Mouse (Mus musculus) gastrocnemius, postnatal 10 days (tissue): ENCODE measurements at regions not wholly inside any gene's neighbourhood (a gene's known extent, or its start where the extent isn't known, plus 50 kb on each side); places are given as distances from the start of the nearest gene placed in this dataset.

Experiments
- DNase-seq: peaks from one replicate; pipeline ENCODE4 v3.0.0; 2021; ENCODE audit warnings: mixed read lengths

DNA sequence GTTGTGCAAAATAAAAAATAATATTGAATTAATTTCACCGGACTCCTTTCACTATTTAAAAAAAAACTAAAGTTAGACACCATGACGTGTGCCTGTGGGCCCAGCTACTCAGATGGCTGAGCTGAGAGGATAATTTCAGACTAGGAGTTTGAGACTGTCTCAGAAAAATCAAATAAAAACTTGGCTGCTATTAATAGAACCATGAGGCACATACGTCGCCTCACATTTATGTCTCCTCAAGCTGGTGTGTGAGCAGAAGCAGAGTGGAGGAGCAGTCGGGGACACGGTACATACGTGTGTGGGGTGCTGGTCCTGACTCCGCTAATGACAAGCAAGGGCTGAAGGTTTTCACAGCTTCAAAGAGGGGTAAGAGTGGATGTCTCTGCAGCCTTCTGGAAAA lies 52.8 kb upstream of the Dmrtb1 start:
- no peak for DNase-seq

DNA sequence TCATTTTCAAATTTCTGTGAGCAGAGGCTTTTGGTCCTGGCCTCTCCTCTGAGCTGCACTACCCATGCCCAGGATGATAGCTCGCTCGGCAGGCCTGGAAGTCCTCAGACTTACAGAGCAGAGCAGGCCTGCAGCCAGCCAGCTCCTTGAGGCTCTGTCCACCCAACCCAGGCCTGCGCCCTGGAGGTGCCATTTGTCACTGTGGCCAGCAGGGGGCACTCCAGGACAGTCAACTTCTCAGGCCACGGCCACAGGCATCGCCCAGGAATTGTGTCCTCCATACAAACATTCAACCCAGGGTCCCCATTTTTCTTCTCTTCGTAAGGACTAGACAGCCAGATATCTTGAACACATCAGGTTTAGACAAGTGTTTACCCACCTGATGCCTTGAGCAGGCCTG lies 53.9 kb upstream of the Dmrtb1 start:
- DNase-seq: peak; percentile 90

GRCm38 (mm10) chr4:107738776-107739175 lies 54.7 kb upstream of the Dmrtb1 start:
- DNase-seq: no peak

DNA sequence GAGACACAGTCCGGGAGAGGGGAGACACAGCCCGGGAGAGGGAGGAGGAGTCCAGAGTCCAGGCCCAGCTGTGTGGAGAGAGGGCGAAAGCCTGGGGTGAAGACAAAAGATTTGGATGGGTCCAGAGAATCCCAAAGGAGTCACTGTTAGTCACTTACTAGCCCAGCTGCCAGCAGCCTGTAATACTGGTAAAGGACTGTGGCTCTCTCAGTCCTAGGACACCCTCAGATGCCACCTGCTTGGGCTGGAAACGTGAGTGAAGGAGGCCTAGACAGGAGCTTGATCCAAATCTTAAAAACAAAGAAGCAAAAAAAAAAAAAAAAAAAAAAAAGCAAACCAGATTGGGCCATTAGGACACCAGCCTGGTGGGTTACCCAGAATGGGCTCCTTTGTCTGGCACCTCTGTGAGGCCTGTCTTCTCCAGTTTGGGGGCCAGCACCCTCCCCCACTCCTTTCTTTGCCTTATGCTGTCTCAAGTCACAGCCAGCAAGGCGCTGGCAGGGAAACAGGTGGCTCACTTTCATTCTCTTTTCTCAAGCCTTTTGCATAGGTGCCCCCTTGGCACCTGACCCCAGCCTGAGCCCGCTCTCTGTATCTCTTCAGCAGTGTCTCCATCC lies 55.9 kb upstream of the Dmrtb1 start:
- no peak for DNase-seq

DNA sequence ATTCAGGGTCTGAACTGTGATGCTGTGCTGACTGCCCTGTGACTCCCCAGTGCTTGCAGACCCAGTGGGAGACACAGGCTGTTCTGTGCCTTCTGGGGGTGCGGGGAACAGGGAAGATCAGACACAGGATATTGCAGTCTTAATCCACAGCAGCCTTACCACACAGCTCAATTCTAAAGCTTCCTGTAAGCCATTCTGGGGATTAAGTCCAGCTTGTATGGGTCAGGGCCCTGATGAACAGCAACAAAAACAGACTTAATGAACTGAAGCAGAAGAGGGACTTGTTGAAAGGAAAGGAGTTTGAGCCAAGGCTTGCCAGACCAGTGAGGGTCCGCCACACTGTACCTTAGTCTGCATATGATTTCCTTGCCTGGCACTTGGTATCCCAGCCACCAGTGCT lies 58.4 kb upstream of the Lrp8 start:
- DNase-seq: no peak

DNA sequence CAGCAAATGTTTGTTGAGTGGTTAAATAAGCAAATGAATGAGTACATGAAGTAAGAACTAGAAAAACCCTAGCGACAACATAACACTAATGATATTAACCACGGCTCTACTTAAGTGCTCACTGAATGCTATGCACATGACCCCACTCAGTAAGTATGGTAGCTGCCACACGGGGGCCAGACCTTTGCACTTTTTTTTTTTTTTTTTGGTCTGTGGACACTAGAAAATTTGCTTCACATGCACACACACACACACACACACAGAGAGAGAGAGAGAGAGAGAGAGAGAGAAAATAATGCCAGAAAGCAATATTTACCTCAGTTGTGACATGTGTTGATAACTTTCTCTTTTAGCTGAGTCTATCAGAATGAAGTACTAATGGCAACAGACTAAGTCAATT lies 55.7 kb upstream of the Lrp8 start:
- DNase-seq: no peak

GRCm38 (mm10) chr4:107746923-107747431 lies 55.1 kb upstream of the Lrp8 start:
- DNase-seq: no peak

DNA sequence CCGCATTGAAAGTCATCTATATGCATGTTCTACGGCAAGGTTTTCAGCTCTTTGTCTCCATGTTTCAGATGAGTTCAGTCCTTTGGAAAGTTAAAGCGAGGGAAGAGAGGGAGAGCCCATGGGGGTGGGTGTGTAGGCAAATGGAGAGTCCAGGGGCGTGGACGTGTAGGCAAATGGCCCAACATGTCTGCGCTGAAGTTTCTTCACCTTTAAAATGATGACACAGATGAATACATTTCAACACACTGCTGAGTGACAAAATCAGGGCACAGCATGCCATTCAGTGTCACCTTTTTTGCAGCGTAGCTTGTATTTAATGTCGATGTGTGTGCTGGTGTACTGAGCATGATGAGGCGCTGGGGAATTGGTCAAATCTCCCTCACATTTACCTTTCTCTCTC lies 54.6 kb upstream of the Lrp8 start:
- no peak for DNase-seq

DNA sequence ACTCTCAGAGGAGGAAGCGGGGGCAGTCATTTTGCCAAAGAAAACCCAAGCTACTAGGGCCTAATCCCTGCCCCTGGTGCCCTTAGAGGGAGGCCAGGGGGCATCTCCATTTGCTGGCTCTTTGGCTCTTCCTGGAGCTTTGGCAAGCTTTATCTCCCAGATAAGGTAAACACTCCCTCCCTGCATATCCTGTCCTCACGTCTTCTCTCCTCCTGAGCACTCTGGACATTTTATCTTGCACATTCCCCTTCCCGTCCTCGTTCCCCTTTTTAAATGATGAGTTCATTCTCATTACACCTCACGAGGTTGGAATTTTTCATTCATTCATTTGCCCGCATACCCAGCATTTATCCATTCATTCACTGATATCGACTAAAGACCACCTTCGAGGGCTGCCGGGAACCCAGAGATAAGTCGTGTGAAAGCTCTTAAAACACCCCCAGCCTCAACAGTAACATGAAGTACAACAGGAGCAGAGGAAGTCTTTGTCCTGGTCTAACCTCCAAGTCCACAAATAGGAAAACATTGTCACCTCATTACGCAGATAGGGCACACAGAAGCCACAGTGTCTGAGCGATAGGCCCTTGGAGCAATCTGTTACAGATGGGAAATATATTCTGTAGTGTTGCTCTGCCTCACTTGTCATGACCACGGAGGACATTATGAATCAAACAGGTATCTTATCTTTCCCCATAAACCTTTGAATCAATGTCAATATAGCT lies 54.0 kb upstream of the Lrp8 start:
- DNase-seq: no peak

DNA sequence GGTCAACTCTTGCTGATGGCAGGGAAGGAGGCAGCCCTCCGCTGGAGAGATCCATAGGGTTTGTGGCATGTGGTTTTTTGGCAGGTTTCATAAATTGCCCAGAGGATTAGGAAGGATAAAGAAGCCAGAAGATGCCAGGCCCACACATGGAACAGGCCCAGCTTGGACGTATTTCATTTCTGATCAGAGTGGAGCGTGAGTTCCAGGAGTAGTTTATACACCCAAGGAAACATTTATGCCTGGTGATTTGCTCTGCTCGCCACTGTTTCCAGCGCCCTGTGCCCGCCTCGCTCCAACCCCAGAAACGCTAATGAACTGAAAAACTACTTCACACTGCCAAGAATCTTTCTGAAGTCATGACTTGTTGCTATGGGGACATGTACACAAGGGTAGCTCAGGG lies 53.0 kb upstream of the Lrp8 start:
- no peak for DNase-seq

DNA sequence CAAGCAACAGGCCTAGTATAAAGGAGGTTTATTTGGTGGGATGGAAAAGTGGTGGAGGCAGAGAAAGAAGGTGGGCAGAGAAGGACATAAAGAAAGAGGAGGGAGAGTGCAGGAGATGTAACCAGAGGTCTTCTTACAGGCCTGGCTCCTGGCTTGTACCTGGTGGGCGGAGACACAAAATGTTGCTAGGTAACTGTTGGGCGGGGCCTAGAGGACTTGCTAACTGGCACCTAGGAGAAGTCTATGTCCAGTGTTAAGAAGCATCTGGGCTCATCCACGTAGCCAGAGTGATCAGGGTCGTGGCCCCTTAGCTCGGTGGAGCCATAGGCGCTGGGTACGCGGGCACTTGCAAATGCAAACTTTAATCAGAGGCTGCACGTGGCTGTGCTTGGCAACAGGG lies 52.0 kb upstream of the Lrp8 start:
- DNase-seq: no peak
